Mouse (Mus musculus) forebrain, embryonic 11.5 days (tissue): Measurements from ENCODE around the gene Klhl26. TPM values are rescaled to one million over a fixed set of nuclear protein-coding genes. Genes with fewer than 3 reads are reported as not detected.

Experiments
- ATAC-seq: fragments of 200-750 bp; cut with Nextera tagmentation; replicated peaks from 2 replicates; pipeline ENCODE4 v1.8.0; 2017; ENCODE audit warnings: moderate TSS enrichment; ENCODE audit not compliant: low FRiP score
- DNase-seq: peaks from one replicate; pipeline ENCODE4 v3.0.0-alpha.2; 2017; ENCODE audit warnings: low spot score
- H3K27ac ChIP-seq: fragments of 300-500 bp; sonication (generic); 2 replicates; pipeline ENCODE4 v1.5.1; 2014; ENCODE audit warnings: low read depth, low read length
- H3K27me3 ChIP-seq: fragments of 300-500 bp; sonication (generic); 2 replicates; pipeline ENCODE4 v1.6.1; 2014; ENCODE audit warnings: mild to moderate bottlenecking, low read length, mixed read lengths; ENCODE audit not compliant: control insufficient read depth, insufficient read depth
- H3K36me3 ChIP-seq: fragments of 300-500 bp; sonication (generic); 2 replicates; pipeline ENCODE4 v1.6.1; 2014; ENCODE audit warnings: mild to moderate bottlenecking, low read length, moderate library complexity, mixed read lengths; ENCODE audit not compliant: control insufficient read depth, insufficient read depth
- H3K4me1 ChIP-seq: fragments of 300-500 bp; sonication (generic); replicated peaks from 2 replicates; pipeline ENCODE4 v1.6.1; 2014; ENCODE audit warnings: low read length, mixed read lengths; ENCODE audit not compliant: control insufficient read depth, insufficient read depth
- H3K4me2 ChIP-seq: fragments of 300-500 bp; sonication (generic); 2 replicates; pipeline ENCODE4 v1.6.1; 2014; ENCODE audit warnings: low read depth, mild to moderate bottlenecking, low read length, moderate library complexity, mixed read lengths; ENCODE audit not compliant: severe bottlenecking
- H3K4me3 ChIP-seq: fragments of 300-500 bp; sonication (generic); 2 replicates; pipeline ENCODE4 v1.5.1; 2014; ENCODE audit warnings: low read depth, low read length
- H3K9ac ChIP-seq: fragments of 300-500 bp; sonication (generic); 2 replicates; pipeline ENCODE4 v1.6.1; 2014; ENCODE audit warnings: low read length
- H3K9me3 ChIP-seq: fragments of 300-500 bp; sonication (generic); 2 replicates; pipeline ENCODE4 v1.6.1; 2016; ENCODE audit warnings: low read length, mixed read lengths; ENCODE audit not compliant: control insufficient read depth
- WGBS: fragments of 180-500 bp; shearing (Covaris S2); extraction: QIAGEN DNeasy Blood & Tissue Kit; methylation state at CpG from one replicate; pipeline ENCODE4 v1.1.7; 2014; 5-methylcytosine and 5-hydroxymethylcytosine counted together
- polyA plus RNA-seq: library from polyadenylated mRNA; unstranded; fragments of >200 nt; fragmentation: Nextera tagmentation; extraction: Ambion mirVana; gene quantifications from 2 replicates; pipeline ENCODE4 v1.2.1, GENCODE M21; 2014

The Klhl26 gene
- polyA plus RNA-seq, 1 experiment from 2014 or later: 19.5 TPM

DNA sequence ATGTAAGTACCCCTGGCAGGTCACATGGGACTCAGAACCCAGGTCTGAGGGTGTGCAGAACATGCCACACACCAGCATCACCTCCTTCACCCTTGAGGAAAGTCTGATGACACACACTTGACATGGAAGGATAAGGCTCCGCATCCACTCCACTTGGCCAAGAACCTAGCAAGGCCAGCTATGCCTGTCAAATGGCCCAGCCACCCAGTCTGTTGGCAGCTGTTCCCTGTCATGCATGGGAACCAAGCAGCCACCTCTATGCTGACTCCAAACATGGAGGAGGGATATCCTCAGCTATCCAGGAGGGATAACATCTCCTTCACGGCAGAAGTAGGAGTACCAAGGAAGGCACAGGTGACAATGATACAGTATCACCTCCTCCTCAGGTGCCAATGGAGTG lies 38.3 kb downstream of the Klhl26 start:
- H3K9ac ChIP-seq: no peak overlapping the region

DNA sequence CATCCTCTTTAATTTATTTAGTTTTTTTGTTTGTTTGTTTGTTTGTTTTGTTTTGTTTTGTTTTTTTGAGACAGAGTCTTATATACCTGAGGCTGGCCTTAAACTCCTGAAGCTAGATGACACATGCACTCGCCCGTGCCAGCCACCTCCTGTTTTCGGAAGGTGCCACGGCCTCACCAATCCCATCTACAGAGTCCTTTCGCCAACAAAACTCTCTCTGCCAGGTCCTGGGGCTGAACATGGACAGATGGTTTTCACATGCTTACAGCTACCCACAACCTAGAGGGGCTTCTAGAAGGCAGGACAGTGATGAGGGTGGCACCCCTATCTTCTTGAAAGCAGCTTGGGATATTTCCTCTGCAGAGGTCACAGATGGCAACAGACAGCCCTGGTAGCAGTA lies 41.6 kb downstream of the Klhl26 start:
- no peak overlapping the region for H3K4me3 ChIP-seq
- H3K4me2 ChIP-seq: no peak overlapping the region
- no peaks in the 10 kb centered on the region for H3K9me3 ChIP-seq
- peaks cover 5% of the 10 kb centered on the region; the same call in 1 of the 2 replicates for H3K4me1 ChIP-seq
- no peaks in the 10 kb centered on the region for H3K36me3 ChIP-seq
- ATAC-seq (no peak), DNase-seq (no peak)
- H3K9ac ChIP-seq: no peak overlapping the region
- H3K27ac ChIP-seq: no peak overlapping the region
- H3K27me3 ChIP-seq: no peaks in the 10 kb centered on the region
- 91% methylated on average over 5 of the region's 5 CpGs for WGBS

More for the DNA sequence above, 38.3 kb downstream of the Klhl26 start:
- DNase-seq (no peak), ATAC-seq (no peak)
- H3K27me3 ChIP-seq: no peaks in the 10 kb centered on the region
- H3K9me3 ChIP-seq: no peaks in the 10 kb centered on the region
- H3K4me3 ChIP-seq: no peak overlapping the region; the same call in 1 of the 2 replicates
- H3K27ac ChIP-seq: no peak overlapping the region
- H3K4me1 ChIP-seq: peaks cover 5% of the 10 kb centered on the region; the same call in 1 of the 2 replicates
- peak overlapping the region; percentile 86; the same call in 1 of the 2 replicates for H3K4me2 ChIP-seq
- H3K36me3 ChIP-seq: no peaks in the 10 kb centered on the region
- WGBS: 93% methylated on average over 2 of the region's 2 CpGs

DNA sequence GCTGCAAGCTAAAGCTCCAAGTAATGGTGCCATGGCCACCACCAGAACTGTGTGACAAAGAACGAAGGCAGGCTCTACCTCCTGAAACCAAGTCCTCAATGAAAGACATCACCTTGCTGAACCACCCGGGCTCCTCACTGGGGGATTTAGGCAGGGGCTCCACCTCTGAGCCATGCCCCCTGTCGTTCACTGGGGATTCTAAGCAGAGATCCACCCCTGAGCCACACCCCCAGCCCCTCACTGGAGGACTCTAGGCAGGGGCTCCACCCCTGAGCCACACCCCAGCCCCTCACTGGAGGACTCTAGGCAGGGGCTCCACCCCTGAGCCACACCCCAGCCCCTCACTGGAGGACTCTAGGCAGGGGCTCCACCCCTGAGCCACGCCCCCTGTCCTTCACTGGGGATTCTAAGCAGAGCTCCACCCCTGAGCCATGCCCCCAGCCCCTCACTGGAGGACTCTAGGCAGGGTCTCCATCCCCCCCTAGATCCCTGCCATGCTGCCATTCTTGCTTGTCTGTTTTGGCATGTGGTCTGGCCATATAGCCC lies 43.7 kb downstream of the Klhl26 start:
- DNase-seq (no peak), ATAC-seq (no peak)
- H3K4me3 ChIP-seq: no peak overlapping the region
- no peaks in the 10 kb centered on the region for H3K36me3 ChIP-seq
- H3K9ac ChIP-seq: no peak overlapping the region
- no peaks in the 10 kb centered on the region for H3K27me3 ChIP-seq
- no peaks in the 10 kb centered on the region for H3K9me3 ChIP-seq
- no peak overlapping the region for H3K27ac ChIP-seq
- no peak overlapping the region for H3K4me2 ChIP-seq
- 43% methylated on average over 4 of the region's 4 CpGs for WGBS
- no peaks in the 10 kb centered on the region for H3K4me1 ChIP-seq

DNA sequence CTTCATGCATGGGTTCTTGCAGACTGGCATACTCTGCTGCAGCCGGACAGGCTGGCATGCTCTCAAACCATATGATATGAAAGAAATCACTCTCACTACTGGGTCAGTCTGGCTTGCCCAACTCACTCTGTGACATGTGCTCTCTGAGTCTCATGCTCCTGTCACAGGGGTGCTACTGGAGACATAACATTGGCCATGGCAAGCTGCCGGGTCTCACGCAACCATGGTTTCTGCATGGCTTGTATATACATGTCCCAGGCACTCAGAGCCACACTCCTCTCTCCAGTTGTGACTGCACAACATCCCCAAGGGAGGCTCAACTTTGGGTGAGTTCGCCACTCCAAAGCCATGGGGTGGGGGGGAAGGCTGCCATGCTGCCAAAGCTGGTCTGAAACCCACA lies 45.6 kb downstream of the Klhl26 start:
- ATAC-seq (no peak), DNase-seq (no peak)
- WGBS: 91% methylated on average over 4 of the region's 4 CpGs
- Histone ChIP-seq H3K4me2 (no peak overlapping the region), H3K27me3 (no peaks in the 10 kb centered on the region), H3K4me1 (no peaks in the 10 kb centered on the region), H3K4me3 (no peak overlapping the region), H3K9ac (no peak overlapping the region), H3K9me3 (no peaks in the 10 kb centered on the region), H3K36me3 (no peaks in the 10 kb centered on the region), H3K27ac (no peak overlapping the region)

DNA sequence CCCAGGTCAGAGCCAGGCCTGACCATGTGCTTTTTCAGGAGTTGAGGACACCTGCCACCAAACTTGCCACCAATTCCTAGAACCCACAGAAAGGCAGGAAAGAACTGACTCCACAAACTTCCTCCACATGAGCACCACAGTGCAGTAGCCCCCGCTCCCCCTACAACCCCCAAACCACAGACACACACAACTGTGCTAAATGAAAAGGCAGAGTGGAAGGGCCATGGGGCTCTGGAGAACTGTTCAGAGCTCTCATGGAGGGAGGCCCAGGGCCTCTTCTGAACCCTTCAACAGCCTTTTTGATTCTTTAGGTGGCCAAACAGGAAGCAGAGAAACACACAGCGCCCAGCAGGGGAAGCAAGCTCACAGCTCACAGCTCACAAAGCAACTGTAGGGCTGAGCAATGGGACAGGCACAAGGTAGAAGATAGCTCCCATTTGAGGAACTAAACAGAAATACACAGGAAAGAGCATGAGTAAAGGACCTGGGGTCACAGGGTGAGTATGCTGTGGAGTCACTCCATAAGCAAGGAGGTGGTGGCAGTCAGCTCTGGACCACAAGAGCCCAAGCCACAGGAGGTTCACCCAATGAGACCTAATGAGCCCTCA lies 50.4 kb downstream of the Klhl26 start:
- H3K36me3 ChIP-seq: no peaks in the 10 kb centered on the region
- ATAC-seq (no peak), DNase-seq (no peak)
- H3K4me1 ChIP-seq: no peaks in the 10 kb centered on the region
- no peak overlapping the region for H3K27ac ChIP-seq
- H3K9me3 ChIP-seq: no peaks in the 10 kb centered on the region
- no peaks in the 10 kb centered on the region for H3K27me3 ChIP-seq
- no peak overlapping the region for H3K4me3 ChIP-seq
- no peak overlapping the region for H3K4me2 ChIP-seq
- WGBS: 87% methylated on average over 2 of the region's 2 CpGs
- H3K9ac ChIP-seq: no peak overlapping the region

DNA sequence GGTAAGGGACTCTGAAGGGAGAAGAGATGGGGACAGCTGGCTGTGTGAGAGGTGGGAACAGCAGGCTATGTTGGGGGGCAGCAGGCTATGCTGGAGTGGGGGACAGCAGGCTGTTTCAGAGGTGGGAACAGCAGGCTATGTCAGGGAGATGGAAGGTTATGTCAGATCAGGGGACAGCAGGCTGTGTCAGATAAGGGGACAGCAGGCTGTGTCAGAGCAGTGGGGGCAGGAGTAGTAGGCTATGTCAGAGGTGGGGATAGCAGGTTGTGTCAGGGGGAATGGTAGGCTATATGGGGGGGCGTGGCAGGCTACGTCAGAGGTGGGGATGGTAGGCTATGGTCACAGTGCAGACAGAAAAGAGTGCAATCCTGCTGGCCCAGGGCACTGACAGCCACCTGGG lies 54.0 kb downstream of the Klhl26 start:
- H3K27me3 ChIP-seq: no peaks in the 10 kb centered on the region
- ATAC-seq (no peak), DNase-seq (no peak)
- H3K4me3 ChIP-seq: no peak overlapping the region
- WGBS: 78% methylated on average over 2 of the region's 2 CpGs
- H3K36me3 ChIP-seq: no peaks in the 10 kb centered on the region
- H3K4me1 ChIP-seq: no peaks in the 10 kb centered on the region
- no peaks in the 10 kb centered on the region for H3K9me3 ChIP-seq
- no peak overlapping the region for H3K4me2 ChIP-seq
- no peak overlapping the region for H3K9ac ChIP-seq
- H3K27ac ChIP-seq: no peak overlapping the region

DNA sequence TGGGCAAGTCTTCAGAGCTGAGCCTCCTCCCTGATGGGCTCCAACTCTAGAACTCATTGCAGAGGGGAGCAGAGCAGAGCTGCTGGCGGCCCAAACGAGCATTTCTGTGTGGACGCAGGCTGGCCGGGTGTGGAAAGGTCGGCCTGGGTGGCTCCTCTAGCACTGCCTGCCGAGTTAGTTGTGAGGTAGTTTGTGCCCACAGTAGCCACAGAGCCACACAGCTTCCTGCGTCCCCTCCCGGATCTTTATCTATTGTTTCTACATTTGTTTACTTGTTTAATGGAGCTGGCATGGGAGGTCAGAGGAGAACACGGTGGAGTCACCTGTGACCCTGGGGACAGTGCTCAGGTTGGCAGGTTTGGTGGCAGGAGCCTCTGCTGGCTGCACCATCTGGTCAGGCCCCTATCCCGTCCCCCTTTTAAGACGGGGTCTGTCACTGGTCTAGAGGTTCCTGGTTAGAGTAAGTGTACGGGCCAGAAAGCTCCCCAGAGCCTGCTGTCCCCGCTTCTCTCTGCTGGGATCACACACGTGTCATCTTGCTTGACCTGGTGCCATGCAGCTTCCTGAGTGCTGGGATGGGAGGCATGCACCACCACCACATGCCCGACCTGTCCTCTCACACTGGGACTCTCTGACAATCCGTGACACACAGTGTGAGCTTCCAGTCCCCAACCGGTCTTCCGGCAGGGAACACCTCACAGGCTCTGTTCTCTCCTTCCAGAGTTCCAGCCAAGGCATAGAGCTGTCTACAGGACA lies 55.2 kb downstream of the Klhl26 start:
- Histone ChIP-seq H3K36me3 (no peaks in the 10 kb centered on the region), H3K4me3 (no peak overlapping the region), H3K9ac (no peak overlapping the region), H3K4me1 (peaks cover 3% of the 10 kb centered on the region; the same call in 1 of the 2 replicates), H3K9me3 (no peaks in the 10 kb centered on the region), H3K27ac (no peak overlapping the region), H3K27me3 (no peaks in the 10 kb centered on the region), H3K4me2 (no peak overlapping the region)
- DNase-seq (no peak), ATAC-seq (no peak)
- WGBS: 89% methylated on average over 18 of the region's 18 CpGs

DNA sequence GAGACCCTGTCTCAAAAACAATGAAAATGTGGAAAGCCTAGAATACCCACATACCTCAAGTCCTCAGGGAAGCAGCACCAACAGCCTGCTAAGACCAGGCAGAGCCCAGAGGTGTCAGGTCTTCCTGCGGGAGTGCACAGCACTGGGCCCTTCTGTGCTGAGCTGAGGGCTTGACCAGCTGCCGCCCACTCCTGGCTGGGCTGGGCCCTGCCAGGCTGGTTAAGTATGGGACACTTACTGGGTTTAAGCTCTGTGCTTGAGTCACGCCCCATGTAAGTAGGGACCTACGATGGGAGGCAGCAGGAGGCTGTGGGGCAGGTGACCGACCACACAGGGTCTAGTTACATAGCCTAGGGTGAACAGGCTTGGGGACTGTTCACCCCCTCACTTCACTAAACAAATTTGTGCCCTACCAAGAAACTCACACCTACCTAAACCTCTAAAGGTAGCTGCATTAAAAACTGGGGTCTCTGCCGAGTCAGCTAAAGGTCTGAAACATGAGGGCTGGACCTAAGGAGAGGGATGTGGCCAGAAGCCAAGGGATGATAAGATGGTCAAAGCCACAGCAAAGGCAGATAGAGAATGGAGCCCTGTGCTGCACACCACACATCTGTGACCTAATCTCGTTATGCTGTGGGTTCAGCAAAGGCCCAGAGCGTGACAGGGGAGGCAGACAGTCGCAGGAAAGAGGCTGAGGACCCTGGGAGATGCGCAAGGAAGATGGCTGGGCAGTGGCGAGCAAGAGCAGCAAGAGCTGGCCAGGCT lies 56.7 kb downstream of the Klhl26 start:
- no peak overlapping the region for H3K4me3 ChIP-seq
- no peak overlapping the region for H3K27ac ChIP-seq
- no peaks in the 10 kb centered on the region for H3K27me3 ChIP-seq
- no peak overlapping the region for H3K4me2 ChIP-seq
- DNase-seq (no peak), ATAC-seq (no peak)
- H3K36me3 ChIP-seq: no peaks in the 10 kb centered on the region
- H3K9ac ChIP-seq: no peak overlapping the region
- 85% methylated on average over 11 of the region's 11 CpGs for WGBS
- H3K4me1 ChIP-seq: peaks cover 10% of the 10 kb centered on the region
- H3K9me3 ChIP-seq: no peaks in the 10 kb centered on the region
